Mouse (Mus musculus): Measurements from ENCODE around the gene Slc25a34. TPM values are rescaled to one million over a fixed set of nuclear protein-coding genes. Genes with fewer than 3 reads are reported as not detected.

The Slc25a34 gene
- polyA plus RNA-seq, 1 experiment = 2.9 TPM

DNA sequence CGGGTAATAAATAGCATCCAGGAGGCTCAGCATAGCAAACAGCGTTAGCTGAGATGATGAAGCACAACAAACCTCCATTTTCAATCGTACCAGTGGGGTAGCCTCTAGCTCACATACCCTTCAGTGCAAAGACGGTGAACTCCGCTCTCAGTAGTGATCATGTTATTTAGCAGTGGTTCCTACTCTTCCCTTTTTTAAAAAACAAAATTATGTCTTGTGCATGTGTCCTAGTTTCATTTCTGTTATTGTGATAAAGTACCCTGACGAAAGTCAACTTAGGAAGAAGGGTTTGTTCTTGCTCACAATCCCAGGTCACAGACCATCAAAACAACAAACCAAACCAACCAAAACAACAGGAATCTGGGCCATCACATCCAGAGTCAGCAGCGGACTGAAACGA lies 22.4 kb upstream of the Slc25a34 start:
- Histone ChIP-seq H3K4me3 (ENCODE audit: control insufficient read depth, low read depth, low read length) (no peak overlapping the region), H3K36me3 (ENCODE audit: control insufficient read depth, insufficient read depth, low read length) (no peaks in the 10 kb centered on the region)
- TF ChIP-seq POLR2A (IDR thresholded peaks at IDR 0.05; ENCODE audit: control insufficient read depth, low read depth, low read length) (no peak), CTCF (IDR thresholded peaks at IDR 0.05; ENCODE audit: control insufficient read depth, insufficient read depth, insufficient replicate concordance, low read depth, low read length) (no peak)

DNA sequence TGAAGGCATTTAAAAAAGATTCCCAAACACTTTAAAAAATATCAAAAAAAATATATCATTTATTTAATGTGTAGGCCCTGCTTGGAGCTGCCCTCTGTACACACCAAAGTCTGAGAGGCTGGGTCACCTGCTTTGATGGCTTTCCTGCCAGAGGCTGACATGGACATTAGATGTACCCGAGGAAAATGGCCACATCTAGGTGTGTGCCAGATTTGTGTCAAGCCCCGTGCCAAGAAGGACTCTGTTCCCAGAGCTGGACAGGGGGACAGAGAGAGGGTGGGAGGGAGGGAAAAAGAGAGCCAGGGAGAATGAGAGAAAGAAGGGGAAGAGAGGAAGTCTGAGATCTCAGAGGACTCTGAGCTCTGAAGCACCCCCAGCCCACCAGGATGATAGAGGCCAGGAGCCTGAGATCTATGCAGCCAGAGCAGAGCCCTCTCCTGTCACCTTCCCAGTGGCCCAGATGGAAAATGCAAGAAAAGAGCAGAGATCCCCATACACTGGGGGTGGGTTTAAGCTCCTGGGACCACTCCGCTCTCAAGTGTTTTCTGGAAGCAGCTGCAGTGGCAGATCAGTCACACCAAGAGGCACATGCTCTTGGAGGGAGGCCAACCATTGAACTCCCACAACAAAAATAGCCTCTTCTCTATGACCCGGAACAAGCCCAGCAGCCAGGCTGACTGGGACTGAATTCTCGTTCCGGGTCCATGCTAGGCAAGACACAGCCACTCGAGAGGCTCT lies 19.7 kb upstream of the Slc25a34 start:
- H3K27ac ChIP-seq (ENCODE audit: control insufficient read depth, insufficient read depth, low read depth, low read length) = no peak overlapping the region
- no peaks in the 10 kb centered on the region for H3K27me3 ChIP-seq (ENCODE audit: control insufficient read depth, insufficient read depth, low read length)
- H3K36me3 ChIP-seq (ENCODE audit: control insufficient read depth, insufficient read depth, low read length) = no peaks in the 10 kb centered on the region; the same call in 1 of the 2 replicates
- TF ChIP-seq POLR2A (IDR thresholded peaks at IDR 0.05; ENCODE audit: control insufficient read depth, low read depth, low read length) (no peak), CTCF (IDR thresholded peaks at IDR 0.05; ENCODE audit: control insufficient read depth, insufficient read depth, insufficient replicate concordance, low read depth, low read length) (no peak)
- H3K4me3 ChIP-seq (ENCODE audit: control insufficient read depth, low read depth, low read length) = no peak overlapping the region
- no peaks in the 10 kb centered on the region; the same call in 1 of the 2 replicates for H3K4me1 ChIP-seq (ENCODE audit: control insufficient read depth, insufficient read depth, low read length)

More for the DNA sequence above, 22.4 kb upstream of the Slc25a34 start:
- no peaks in the 10 kb centered on the region for H3K27me3 ChIP-seq (ENCODE audit: control insufficient read depth, insufficient read depth, low read length)
- peak overlapping the region; percentile 1; the same call in 1 of the 2 replicates for H3K27ac ChIP-seq (ENCODE audit: control insufficient read depth, insufficient read depth, low read depth, low read length)
- peaks cover 4% of the 10 kb centered on the region; the same call in 1 of the 2 replicates for H3K4me1 ChIP-seq (ENCODE audit: control insufficient read depth, insufficient read depth, low read length)

DNA sequence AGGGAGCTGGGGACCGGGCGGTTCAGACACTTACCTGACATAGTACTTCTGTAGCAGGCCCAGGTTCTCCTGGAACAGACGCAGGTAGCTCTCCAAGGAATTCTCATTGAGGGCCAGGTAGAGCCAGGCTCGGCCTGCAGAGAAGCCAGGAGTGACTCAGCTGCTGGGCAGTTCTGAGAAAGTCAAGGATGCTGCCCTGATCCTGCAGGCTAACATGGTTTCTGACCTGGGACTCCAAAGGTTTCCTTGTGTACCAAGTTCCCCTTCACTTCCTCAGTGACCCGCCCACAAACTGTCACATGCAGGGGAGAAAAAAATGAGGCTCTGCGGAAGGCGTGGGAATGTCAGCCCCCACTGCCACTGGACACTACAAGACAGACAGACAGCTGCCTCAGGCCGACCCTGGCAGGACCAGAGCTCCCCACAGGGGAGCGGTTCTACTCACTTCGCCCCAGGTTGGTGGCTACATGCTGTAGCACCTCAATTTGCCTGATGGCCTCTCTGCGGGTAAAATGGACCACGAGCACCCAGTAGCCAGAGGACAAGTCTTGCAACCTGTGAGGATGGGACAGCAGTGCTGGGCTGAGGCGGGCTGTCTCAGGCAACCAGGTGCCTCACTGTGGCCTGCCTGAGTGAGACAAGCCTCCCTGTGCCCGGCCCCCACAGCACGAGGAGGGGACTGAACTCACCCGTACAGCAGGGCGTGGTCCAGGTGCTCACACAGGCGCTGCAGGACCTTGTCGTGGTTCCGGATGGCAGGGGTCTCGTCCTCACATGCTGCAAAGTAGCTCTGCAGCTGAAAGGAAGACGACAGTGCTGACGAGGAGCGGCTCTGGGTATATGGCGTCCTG lies 18.6 kb upstream of the Slc25a34 start:
- H3K4me3 ChIP-seq (ENCODE audit: control insufficient read depth, low read depth, low read length) = no peak overlapping the region
- no peaks in the 10 kb centered on the region for H3K27me3 ChIP-seq (ENCODE audit: control insufficient read depth, insufficient read depth, low read length)
- no peaks in the 10 kb centered on the region; the same call in 1 of the 2 replicates for H3K36me3 ChIP-seq (ENCODE audit: control insufficient read depth, insufficient read depth, low read length)
- no peaks in the 10 kb centered on the region; the same call in 1 of the 2 replicates for H3K4me1 ChIP-seq (ENCODE audit: control insufficient read depth, insufficient read depth, low read length)
- TF ChIP-seq POLR2A (IDR thresholded peaks at IDR 0.05; ENCODE audit: control insufficient read depth, low read depth, low read length) (no peak), CTCF (IDR thresholded peaks at IDR 0.05; ENCODE audit: control insufficient read depth, insufficient read depth, insufficient replicate concordance, low read depth, low read length) (no peak)
- H3K27ac ChIP-seq (ENCODE audit: control insufficient read depth, insufficient read depth, low read depth, low read length) = no peak overlapping the region

DNA sequence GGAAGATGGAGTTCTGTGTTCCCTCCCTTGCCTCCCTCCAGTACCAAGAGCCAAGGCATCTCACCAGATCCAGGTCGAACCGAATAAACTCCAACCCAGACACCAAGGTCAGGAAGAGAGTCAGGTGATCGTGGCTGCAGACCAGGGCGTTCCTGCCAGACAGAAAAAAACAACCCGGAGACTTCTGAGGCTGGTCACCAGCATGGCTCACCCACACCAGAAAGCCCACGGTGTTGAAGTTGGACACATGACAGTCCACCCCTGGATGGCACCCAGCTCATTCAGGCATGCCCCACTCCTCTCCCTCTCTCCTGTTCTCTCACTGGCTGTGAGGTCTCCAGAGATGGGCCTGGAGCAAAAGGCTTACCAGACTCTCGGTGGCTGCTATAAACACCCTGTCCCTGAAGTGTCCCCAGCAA lies 17.7 kb upstream of the Slc25a34 start:
- H3K36me3 ChIP-seq (ENCODE audit: control insufficient read depth, insufficient read depth, low read length) = no peaks in the 10 kb centered on the region; the same call in 1 of the 2 replicates
- TF ChIP-seq POLR2A (IDR thresholded peaks at IDR 0.05; ENCODE audit: control insufficient read depth, low read depth, low read length) = no peak
- TF ChIP-seq CTCF (IDR thresholded peaks at IDR 0.05; ENCODE audit: control insufficient read depth, insufficient read depth, insufficient replicate concordance, low read depth, low read length) = no peak
- no peak overlapping the region for H3K27ac ChIP-seq (ENCODE audit: control insufficient read depth, insufficient read depth, low read depth, low read length)

GRCm38 (mm10) chr4:141639474-141639873 lies 15.9 kb upstream of the Slc25a34 start:
- Histone ChIP-seq H3K27me3 (ENCODE audit: control insufficient read depth, insufficient read depth, low read length) (no peaks in the 10 kb centered on the region), H3K4me1 (ENCODE audit: control insufficient read depth, insufficient read depth, low read length) (no peaks in the 10 kb centered on the region; the same call in 1 of the 2 replicates), H3K27ac (ENCODE audit: control insufficient read depth, insufficient read depth, low read depth, low read length) (no peak overlapping the region), H3K36me3 (ENCODE audit: control insufficient read depth, insufficient read depth, low read length) (no peaks in the 10 kb centered on the region; the same call in 1 of the 2 replicates), H3K4me3 (ENCODE audit: control insufficient read depth, low read depth, low read length) (no peak overlapping the region)
- no peak for TF ChIP-seq CTCF (IDR thresholded peaks at IDR 0.05; ENCODE audit: control insufficient read depth, insufficient read depth, insufficient replicate concordance, low read depth, low read length)

More for the DNA sequence above, 17.7 kb upstream of the Slc25a34 start:
- no peaks in the 10 kb centered on the region for H3K27me3 ChIP-seq (ENCODE audit: control insufficient read depth, insufficient read depth, low read length)
- no peak overlapping the region for H3K4me3 ChIP-seq (ENCODE audit: control insufficient read depth, low read depth, low read length)
- no peaks in the 10 kb centered on the region; the same call in 1 of the 2 replicates for H3K4me1 ChIP-seq (ENCODE audit: control insufficient read depth, insufficient read depth, low read length)

- no peak for TF ChIP-seq CTCF (IDR thresholded peaks at IDR 0.05; ENCODE audit: control insufficient read depth, insufficient read depth, insufficient replicate concordance, low read depth, low read length)
- TF ChIP-seq POLR2A (IDR thresholded peaks at IDR 0.05; ENCODE audit: control insufficient read depth, low read depth, low read length) = no peak
- Histone ChIP-seq H3K27me3 (ENCODE audit: control insufficient read depth, insufficient read depth, low read length) (no peaks in the 10 kb centered on the region), H3K4me3 (ENCODE audit: control insufficient read depth, low read depth, low read length) (no peak overlapping the region), H3K36me3 (ENCODE audit: control insufficient read depth, insufficient read depth, low read length) (no peaks in the 10 kb centered on the region; the same call in none of the 2 replicates), H3K4me1 (ENCODE audit: control insufficient read depth, insufficient read depth, low read length) (peaks cover 8% of the 10 kb centered on the region), H3K27ac (ENCODE audit: control insufficient read depth, insufficient read depth, low read depth, low read length) (no peak overlapping the region)
Measured at GRCm38 (mm10) chr4:141636693-141637092, 13.1 kb upstream of the Slc25a34 start.

DNA sequence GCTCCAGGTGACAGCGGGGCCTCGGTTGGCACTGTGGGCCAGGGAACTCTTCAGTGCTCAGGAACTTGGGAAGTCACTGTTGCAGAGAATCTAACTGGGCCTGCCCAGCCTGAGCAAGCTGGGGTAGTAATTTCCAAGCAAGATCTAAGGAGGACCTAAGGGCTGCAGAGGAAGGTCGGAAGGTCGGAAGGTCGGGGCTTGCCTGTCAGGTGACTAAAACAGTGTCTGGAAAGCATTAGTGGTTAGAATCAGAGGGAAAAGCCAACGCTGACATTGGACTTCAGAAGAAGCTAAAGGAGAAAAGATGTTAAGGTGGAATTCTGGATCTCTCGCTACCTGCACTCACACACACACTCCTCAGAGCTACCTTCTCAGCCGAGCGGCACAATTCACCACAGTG lies 12.4 kb upstream of the Slc25a34 start:
- no peak overlapping the region for H3K4me3 ChIP-seq (ENCODE audit: control insufficient read depth, low read depth, low read length)
- no peaks in the 10 kb centered on the region; the same call in none of the 2 replicates for H3K36me3 ChIP-seq (ENCODE audit: control insufficient read depth, insufficient read depth, low read length)
- H3K27ac ChIP-seq (ENCODE audit: control insufficient read depth, insufficient read depth, low read depth, low read length) = no peak overlapping the region
- TF ChIP-seq POLR2A (IDR thresholded peaks at IDR 0.05; ENCODE audit: control insufficient read depth, low read depth, low read length) (no peak), CTCF (IDR thresholded peaks at IDR 0.05; ENCODE audit: control insufficient read depth, insufficient read depth, insufficient replicate concordance, low read depth, low read length) (no peak)
- H3K4me1 ChIP-seq (ENCODE audit: control insufficient read depth, insufficient read depth, low read length) = peaks cover 11% of the 10 kb centered on the region
- no peaks in the 10 kb centered on the region for H3K27me3 ChIP-seq (ENCODE audit: control insufficient read depth, insufficient read depth, low read length)
